Mouse (Mus musculus) limb, embryonic 14.5 days (tissue): ENCODE data around the gene Zim1. TPM values are rescaled to one million over a fixed set of nuclear protein-coding genes. Genes with fewer than 3 reads are reported as not detected.

ENCODE experiments used
- ATAC-seq: fragments of 200-750 bp; cut with Nextera tagmentation; 2 replicates; pipeline ENCODE4 v1.8.0; 2017; ENCODE audit warnings: low read depth, moderate number of reproducible peaks, moderate TSS enrichment; ENCODE audit not compliant: low FRiP score
- DNase-seq: peaks from one replicate; pipeline ENCODE4 v3.0.0-alpha.2; 2015; ENCODE audit warnings: low spot score
- H3K27ac ChIP-seq: fragments of 300-500 bp; sonication (generic); replicated peaks from 2 replicates; pipeline ENCODE4 v1.5.1; 2014; ENCODE audit warnings: low read depth, mild to moderate bottlenecking, low read length, moderate library complexity, mixed read lengths
- H3K27me3 ChIP-seq: fragments of 300-500 bp; sonication (generic); 2 replicates; pipeline ENCODE4 v1.6.1; 2014; ENCODE audit warnings: low read length, mixed read lengths; ENCODE audit not compliant: control insufficient read depth, insufficient read depth
- H3K36me3 ChIP-seq: fragments of 300-500 bp; sonication (generic); 2 replicates; pipeline ENCODE4 v1.6.1; 2014; ENCODE audit warnings: mild to moderate bottlenecking, low read length, moderate library complexity, mixed read lengths; ENCODE audit not compliant: control insufficient read depth, insufficient read depth
- H3K4me1 ChIP-seq: fragments of 300-500 bp; sonication (generic); 2 replicates; pipeline ENCODE4 v1.6.1; 2014; ENCODE audit warnings: antibody characterized with exemption, low read length, mixed read lengths; ENCODE audit not compliant: control insufficient read depth, insufficient read depth
- H3K4me2 ChIP-seq: fragments of 300-500 bp; sonication (generic); replicated peaks from 2 replicates; pipeline ENCODE4 v1.6.1; 2014; ENCODE audit warnings: low read depth, mild to moderate bottlenecking, low read length, moderate library complexity; ENCODE audit not compliant: severe bottlenecking
- H3K4me3 ChIP-seq: fragments of 300-500 bp; sonication (generic); replicated peaks from 2 replicates; pipeline ENCODE4 v1.5.1; 2014; ENCODE audit warnings: low read length
- H3K9ac ChIP-seq: fragments of 300-500 bp; sonication (generic); 2 replicates; pipeline ENCODE4 v1.6.1; 2014; ENCODE audit warnings: mild to moderate bottlenecking, low read depth, low read length, moderate library complexity; ENCODE audit not compliant: severe bottlenecking
- H3K9me3 ChIP-seq: fragments of 300-500 bp; sonication (generic); 2 replicates; pipeline ENCODE4 v1.6.1; 2016; ENCODE audit warnings: low read length; ENCODE audit not compliant: control insufficient read depth
- POLR2A ChIP-seq: fragments of 200-500 bp; IDR thresholded peaks from 2 replicates; pipeline ENCODE4 v1.8.0; 2012; ENCODE audit warnings: inconsistent platforms, mild to moderate bottlenecking, moderate library complexity, borderline replicate concordance; ENCODE audit not compliant: insufficient read depth, insufficient read length; ENCODE audit errors: extremely low read depth
- WGBS: fragments of 180-500 bp; shearing (Covaris S2); extraction: QIAGEN DNeasy Blood & Tissue Kit; methylation state at CpG from one replicate; pipeline ENCODE4 v1.1.7; 2014; 5-methylcytosine and 5-hydroxymethylcytosine counted together
- polyA plus RNA-seq, 2 experiments: library from polyadenylated mRNA; depleted of rRNA in 1 of 2; stranded (reverse) in 1 of 2; unstranded in 1 of 2; fragments of >200 nt; fragmentation: Nextera tagmentation in 1 of 2; extraction: Ambion mirVana in 1 of 2; gene quantifications; 2 replicates each; pipeline versions ENCODE4 v1.2.1 to v1.2.3; 2012 to 2014

Gene Zim1
- polyA plus RNA-seq, 2 experiments, result 14.3 to 72.6 TPM

DNA sequence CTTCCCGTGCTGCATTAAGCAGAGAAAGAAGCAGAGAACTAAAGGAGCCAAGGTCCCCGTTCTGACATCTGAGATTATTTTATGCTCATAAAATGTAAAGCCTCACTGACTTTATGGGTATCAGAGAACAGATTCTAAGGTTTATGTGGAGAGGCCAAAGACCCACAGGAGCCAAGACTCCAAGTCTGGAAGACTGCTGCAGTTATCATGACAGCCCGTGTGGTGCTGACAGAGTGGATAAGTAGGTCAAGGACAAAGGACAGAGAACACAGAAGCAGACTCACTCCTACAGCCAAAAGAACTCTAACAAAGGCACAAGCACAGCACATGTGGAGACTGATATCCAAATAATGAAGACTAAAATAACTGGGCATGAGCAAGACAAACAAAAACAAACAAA is 29.5 kb downstream of the Zim1 start:
- DNase-seq, result no peak
- H3K4me1 ChIP-seq, result no peaks in the 10 kb centered on the region
- no peak overlapping the region for H3K27ac ChIP-seq
- no peak for ATAC-seq
- H3K9me3 ChIP-seq, result no peaks in the 10 kb centered on the region
- H3K4me3 ChIP-seq, result no peak overlapping the region
- H3K4me2 ChIP-seq, result no peak overlapping the region
- no peaks in the 10 kb centered on the region for H3K27me3 ChIP-seq
- H3K9ac ChIP-seq, result no peak overlapping the region
- H3K36me3 ChIP-seq, result no peaks in the 10 kb centered on the region
- TF ChIP-seq POLR2A, result no peak
- WGBS, result 50% methylated on average over 3 of the region's 3 CpGs

DNA sequence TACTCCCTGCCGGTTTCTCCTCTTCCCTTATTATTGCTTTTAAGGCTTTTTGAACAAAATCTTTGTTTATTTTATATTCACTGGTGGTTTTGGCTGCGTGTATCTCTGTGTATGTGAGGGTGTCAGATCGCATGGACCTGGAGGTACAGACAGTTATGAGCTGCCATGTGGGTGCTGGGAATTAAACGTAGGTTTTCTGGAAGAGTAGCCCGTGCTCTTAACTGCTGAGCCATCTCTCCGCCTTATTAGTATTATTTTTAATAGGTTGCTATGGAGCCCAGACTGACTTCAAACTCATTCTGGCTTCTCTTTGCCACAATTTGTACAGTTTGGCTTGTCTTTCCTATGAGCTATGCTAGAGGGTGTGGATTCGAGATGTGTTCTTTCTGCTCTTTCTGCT is 32.8 kb downstream of the Zim1 start:
- Histone ChIP-seq H3K4me1 (no peaks in the 10 kb centered on the region), H3K4me2 (no peak overlapping the region), H3K36me3 (no peaks in the 10 kb centered on the region), H3K9me3 (no peaks in the 10 kb centered on the region), H3K9ac (no peak overlapping the region), H3K4me3 (no peak overlapping the region), H3K27me3 (no peaks in the 10 kb centered on the region), H3K27ac (no peak overlapping the region)
- no peak for ATAC-seq
- DNase-seq, result no peak
- TF ChIP-seq POLR2A, result no peak
- 45% methylated on average over 7 of the region's 7 CpGs for WGBS

- no peak overlapping the region for H3K9ac ChIP-seq
- no peak overlapping the region for H3K27ac ChIP-seq
- no peaks in the 10 kb centered on the region for H3K36me3 ChIP-seq
- H3K4me1 ChIP-seq, result no peaks in the 10 kb centered on the region
- 26% methylated on average over 2 of the region's 2 CpGs for WGBS
- no peak overlapping the region for H3K4me3 ChIP-seq
- H3K27me3 ChIP-seq, result no peaks in the 10 kb centered on the region
- ATAC-seq, result no peak
- DNase-seq, result peak; percentile 60
- no peak for TF ChIP-seq POLR2A
- H3K9me3 ChIP-seq, result no peaks in the 10 kb centered on the region
- no peak overlapping the region for H3K4me2 ChIP-seq
Measured at GRCm38 (mm10) chr7:6659605-6660004, 36.6 kb downstream of the Zim1 start.

GRCm38 (mm10) chr7:6658606-6659005 is 37.6 kb downstream of the Zim1 start:
- no peak for TF ChIP-seq POLR2A
- H3K36me3 ChIP-seq, result no peaks in the 10 kb centered on the region
- no peak overlapping the region for H3K4me3 ChIP-seq
- H3K27me3 ChIP-seq, result no peaks in the 10 kb centered on the region
- no peak for ATAC-seq
- no peak overlapping the region for H3K27ac ChIP-seq
- no peaks in the 10 kb centered on the region for H3K9me3 ChIP-seq
- H3K9ac ChIP-seq, result no peak overlapping the region
- no peak overlapping the region for H3K4me2 ChIP-seq
- no peaks in the 10 kb centered on the region for H3K4me1 ChIP-seq
- no peak for DNase-seq
- WGBS, result 85% methylated on average over 7 of the region's 7 CpGs

DNA sequence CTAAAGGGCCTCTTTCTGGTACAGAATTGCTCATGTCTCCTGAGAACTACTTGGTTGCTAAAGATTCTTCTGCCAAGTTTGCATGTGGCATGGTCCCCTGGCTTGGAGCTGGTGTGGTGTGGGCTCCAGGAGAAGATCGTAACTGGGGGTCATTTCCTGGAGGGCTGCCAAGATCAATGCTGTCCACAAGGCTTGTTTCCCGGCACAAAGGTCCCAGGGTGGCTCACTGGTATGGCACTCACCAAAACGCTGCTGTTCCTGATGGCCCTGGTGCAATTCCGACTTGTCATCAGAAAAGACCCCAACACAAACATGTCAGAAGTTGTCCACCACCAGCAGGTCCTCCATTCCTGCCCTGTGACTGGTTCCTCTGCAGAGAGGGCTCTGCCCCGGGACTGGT is 44.1 kb downstream of the Zim1 start:
- no peak for ATAC-seq
- TF ChIP-seq POLR2A, result no peak
- Histone ChIP-seq H3K4me3 (no peak overlapping the region), H3K9ac (no peak overlapping the region), H3K9me3 (no peaks in the 10 kb centered on the region), H3K4me2 (no peak overlapping the region), H3K27me3 (no peaks in the 10 kb centered on the region), H3K36me3 (no peaks in the 10 kb centered on the region), H3K4me1 (no peaks in the 10 kb centered on the region), H3K27ac (no peak overlapping the region)
- DNase-seq, result no peak
- 63% methylated on average over 5 of the region's 5 CpGs for WGBS

DNA sequence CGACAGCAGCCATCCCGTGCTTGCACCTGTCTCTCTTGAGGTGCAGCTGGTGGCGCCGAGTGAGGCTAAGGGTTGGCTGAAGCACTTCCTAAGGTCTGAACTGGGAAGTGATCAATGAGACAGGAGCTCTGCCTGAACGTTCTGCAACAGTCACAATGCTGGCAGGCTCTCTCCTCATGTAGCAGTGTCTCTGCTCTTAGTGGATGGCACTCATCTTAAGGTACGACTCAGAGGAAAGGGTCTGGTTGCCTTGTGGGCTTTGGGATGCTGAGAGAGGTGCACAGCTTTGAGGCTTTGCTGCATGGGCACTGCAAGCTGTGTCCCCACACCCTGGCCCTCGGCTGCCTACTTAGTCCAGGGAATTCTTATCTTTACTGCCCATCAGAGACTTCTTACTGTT is 45.0 kb downstream of the Zim1 start:
- H3K4me2 ChIP-seq, result no peak overlapping the region

More for the DNA sequence above, 45.0 kb downstream of the Zim1 start:
- 68% methylated on average over 7 of the region's 7 CpGs for WGBS
- H3K27me3 ChIP-seq, result no peaks in the 10 kb centered on the region
- no peak overlapping the region for H3K9ac ChIP-seq
- ATAC-seq (no peak), DNase-seq (no peak)
- no peak for TF ChIP-seq POLR2A
- no peaks in the 10 kb centered on the region for H3K9me3 ChIP-seq
- H3K36me3 ChIP-seq, result no peaks in the 10 kb centered on the region
- no peaks in the 10 kb centered on the region for H3K4me1 ChIP-seq
- H3K27ac ChIP-seq, result no peak overlapping the region
- H3K4me3 ChIP-seq, result no peak overlapping the region
